ENCODE assay signal across 37 mouse cellular contexts in the genomic region with DNA sequence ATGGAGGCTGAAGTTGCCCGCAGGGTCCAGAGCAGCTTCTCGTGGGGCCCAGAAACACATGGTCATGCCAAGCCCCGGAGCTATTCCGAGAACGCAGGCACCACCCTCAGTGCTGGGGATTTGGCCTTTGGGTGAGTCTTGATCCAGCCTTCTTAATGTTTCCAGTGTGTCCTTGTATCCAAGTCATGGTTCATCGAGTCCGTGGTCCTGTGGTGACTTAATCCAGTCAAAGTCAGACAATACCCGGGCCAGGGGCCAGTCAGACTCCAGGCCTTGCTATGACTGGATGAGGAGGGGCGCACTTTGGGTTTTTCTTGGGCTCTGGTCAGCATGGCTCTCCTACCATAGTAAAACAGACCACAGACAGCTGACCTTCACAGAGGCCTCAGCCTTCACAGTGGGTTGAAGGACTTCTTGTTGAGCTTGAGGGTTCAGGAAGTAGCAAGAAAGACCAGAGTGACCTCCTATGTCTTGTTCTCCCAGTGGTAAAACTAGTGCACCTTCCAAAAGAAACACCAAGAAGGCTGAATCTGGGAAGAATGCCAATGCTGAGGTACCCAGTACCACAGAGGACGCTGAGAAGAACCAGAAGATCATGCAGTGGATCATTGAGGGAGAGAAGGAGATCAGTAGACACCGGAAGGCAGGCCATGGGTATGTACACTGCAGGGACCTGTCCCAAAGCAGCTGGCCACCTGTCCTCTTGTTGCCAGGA. TPM values are rescaled to one million over a fixed set of nuclear protein-coding genes. Genes with fewer than 3 reads are reported as not detected.
"Had no signal": no experiment of that assay in that cellular context is flagged by ENCODE, and none has a peak within 500 bp of the region (broad histone marks: within the 10 kb centered on the region; RNA-seq: fewer than 3 reads in every experiment).

No protein-coding gene starts in this region.

- H3K4me2 ChIP-seq: limb, embryonic 12.5 days; limb, embryonic 13.5 days; limb, embryonic 15.5 days; liver, embryonic 11.5 days; liver, embryonic 12.5 days; liver, embryonic 13.5 days; liver, embryonic 15.5 days; lung, embryonic 14.5 days; lung, embryonic 15.5 days; midbrain, embryonic 11.5 days; midbrain, embryonic 12.5 days; midbrain, embryonic 13.5 days; midbrain, embryonic 15.5 days; neural tube, embryonic 12.5 days had no signal

- H3K27ac ChIP-seq: limb, embryonic 10.5 days; limb, embryonic 12.5 days; limb, embryonic 13.5 days; limb, embryonic 15.5 days; liver, embryonic 12.5 days; liver, embryonic 13.5 days; liver, embryonic 14.5 days; liver, embryonic 15.5 days; lung, embryonic 15.5 days; macrophage; midbrain, embryonic 10.5 days; midbrain, embryonic 12.5 days; midbrain, embryonic 13.5 days; midbrain, embryonic 15.5 days; neural tube, embryonic 12.5 days had no signal

- H3K9ac ChIP-seq: limb, embryonic 12.5 days; limb, embryonic 13.5 days; limb, embryonic 15.5 days; liver, embryonic 12.5 days; liver, embryonic 13.5 days; liver, embryonic 14.5 days; liver, embryonic 15.5 days; liver, postnatal 0 days; lung, embryonic 14.5 days; lung, embryonic 15.5 days; midbrain, embryonic 12.5 days; midbrain, embryonic 13.5 days; midbrain, embryonic 15.5 days; neural tube, embryonic 12.5 days had no signal

- H3K4me3 ChIP-seq: limb, embryonic 10.5 days; limb, embryonic 12.5 days; limb, embryonic 13.5 days; limb, embryonic 15.5 days; liver, embryonic 12.5 days; liver, embryonic 13.5 days; liver, embryonic 15.5 days; lung, embryonic 15.5 days; megakaryocyte, embryonic 14.5 days; midbrain, embryonic 10.5 days; midbrain, embryonic 12.5 days; midbrain, embryonic 13.5 days; midbrain, embryonic 15.5 days; myocyte; neural tube, embryonic 12.5 days had no signal

- H3K9me3 ChIP-seq: limb, embryonic 10.5 days; limb, embryonic 12.5 days; limb, embryonic 13.5 days; limb, embryonic 15.5 days; liver, embryonic 12.5 days; liver, embryonic 13.5 days; liver, embryonic 15.5 days; lung, embryonic 15.5 days; megakaryocyte, embryonic 14.5 days; midbrain, embryonic 10.5 days; midbrain, embryonic 12.5 days; midbrain, embryonic 13.5 days; midbrain, embryonic 15.5 days; neural tube, embryonic 12.5 days had no signal

- ATAC-seq: liver, embryonic 12.5 days; liver, postnatal 0 days; lung, postnatal 0 days; midbrain, embryonic 13.5 days; midbrain, embryonic 15.5 days; midbrain, embryonic 16.5 days had no signal

- H3K27me3 ChIP-seq: limb, embryonic 12.5 days; limb, embryonic 13.5 days; limb, embryonic 15.5 days; liver, embryonic 12.5 days; liver, embryonic 13.5 days; liver, embryonic 15.5 days; lung, embryonic 15.5 days; megakaryocyte, embryonic 14.5 days; midbrain, embryonic 12.5 days; midbrain, embryonic 13.5 days; midbrain, embryonic 15.5 days; neural tube, embryonic 12.5 days had no signal

- H3K4me1 ChIP-seq: limb, embryonic 10.5 days; limb, embryonic 12.5 days; limb, embryonic 13.5 days; limb, embryonic 15.5 days; liver, embryonic 12.5 days; liver, embryonic 13.5 days; liver, embryonic 15.5 days; lung, embryonic 15.5 days; midbrain, embryonic 10.5 days; midbrain, embryonic 12.5 days; midbrain, embryonic 13.5 days; midbrain, embryonic 15.5 days; neural tube, embryonic 12.5 days had no signal

- DNase-seq: left cerebral cortex, postnatal 4 days; liver; liver, embryonic 13.5 days; liver, postnatal 0 days; lung, adult 18-20 months; lung, adult 2 months; lung, embryonic 14.5 days; lung, postnatal 10 days; lung, postnatal 14 days; lung, postnatal 36 days; lung, postnatal 4 days; midbrain, embryonic 14.5 days had no signal

RNA-seq across cellular contexts. Expression of a gene that starts 10.6 kb away (rescaled TPM):
- total RNA-seq: midbrain, postnatal 0 days; monocyte, adult 5-6 weeks had no signal
- polyA plus RNA-seq: liver, adult 2 months; macrophage; midbrain, embryonic 13.5 days; midbrain, embryonic 14.5 days; midbrain, postnatal 0 days had no signal

RNA-seq across cellular contexts. Expression of a gene that starts 14.5 kb away (rescaled TPM):
- total RNA-seq: megakaryocyte-erythroid progenitor cell, adult 5-6 weeks; monocyte, adult 5-6 weeks had no signal
- polyA plus RNA-seq: liver, postnatal 0 days had no signal

RNA-seq across cellular contexts. Expression of a gene that starts 19.3 kb away (rescaled TPM):
- total RNA-seq: liver, adult 2 months; megakaryocyte, adult 5-6 weeks; monocyte, adult 5-6 weeks had no signal
- polyA plus RNA-seq: liver, adult 2 months; macrophage had no signal
